Mouse (Mus musculus) CH12F3 (cell line): ENCODE measurements around the gene Mybpc3.
"Not testable (repeated sequence)": the region's sequence is repeated elsewhere in the genome, so short reads cannot be mapped to it uniquely, and the experiment has no call there.

ENCODE experiments used
- in situ Hi-C: fragments of 300-500 bp; cut with MboI; formaldehyde crosslinking; loops from 2 replicates; pipeline ENCODE4 v1.14.3; 2020; ENCODE audit warnings: low sequenced_read_pairs

Mybpc3 gene

DNA sequence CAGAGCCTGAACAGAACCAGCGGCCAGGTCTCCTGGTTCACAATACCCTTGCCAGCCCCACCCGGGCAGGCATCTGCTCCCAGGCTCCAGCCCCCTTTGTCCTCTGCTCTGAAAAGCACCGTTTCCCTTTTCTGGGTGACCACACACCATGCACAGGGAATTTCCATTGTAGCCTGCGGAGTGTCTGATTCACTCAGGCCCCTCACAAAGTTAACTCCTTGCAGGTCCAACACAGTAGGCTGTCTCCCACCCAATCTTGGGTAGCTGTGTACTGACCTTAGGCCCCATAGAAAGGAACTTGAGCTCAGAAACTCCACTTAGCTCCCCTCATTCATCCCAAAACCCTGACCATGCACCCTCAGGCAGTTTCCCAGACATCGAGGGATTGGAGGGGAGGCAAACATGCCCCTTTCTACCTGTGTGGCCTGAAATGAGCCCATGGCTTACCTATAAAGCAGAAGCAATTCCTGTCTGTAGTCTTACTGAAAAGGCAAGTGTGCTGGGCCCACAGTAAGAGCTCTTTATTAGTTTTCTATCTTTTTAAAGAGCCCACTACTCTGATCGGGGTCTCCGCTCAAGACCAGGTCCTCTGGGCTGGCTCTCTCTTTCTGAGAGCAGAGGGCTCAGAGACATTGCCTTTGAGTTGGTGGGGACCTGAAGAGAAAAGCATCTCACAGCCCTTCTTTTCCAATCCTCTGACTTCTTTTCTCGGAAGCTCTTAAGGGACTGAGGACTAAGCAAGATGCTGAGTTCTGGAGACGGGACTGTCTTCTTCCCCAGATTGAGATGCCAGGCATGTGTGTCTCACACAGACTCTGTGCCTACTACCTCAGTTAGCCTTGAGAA, 31.3 kb upstream of the Mybpc3 start:
- in situ Hi-C loops = no loop called here

GRCm38 (mm10) chr2:91087453-91087852, 30.5 kb upstream of the Mybpc3 start:
- in situ Hi-C loops = no loop called here

GRCm38 (mm10) chr2:91088987-91089386, 29.0 kb upstream of the Mybpc3 start:
- in situ Hi-C loops = no loop called here

DNA sequence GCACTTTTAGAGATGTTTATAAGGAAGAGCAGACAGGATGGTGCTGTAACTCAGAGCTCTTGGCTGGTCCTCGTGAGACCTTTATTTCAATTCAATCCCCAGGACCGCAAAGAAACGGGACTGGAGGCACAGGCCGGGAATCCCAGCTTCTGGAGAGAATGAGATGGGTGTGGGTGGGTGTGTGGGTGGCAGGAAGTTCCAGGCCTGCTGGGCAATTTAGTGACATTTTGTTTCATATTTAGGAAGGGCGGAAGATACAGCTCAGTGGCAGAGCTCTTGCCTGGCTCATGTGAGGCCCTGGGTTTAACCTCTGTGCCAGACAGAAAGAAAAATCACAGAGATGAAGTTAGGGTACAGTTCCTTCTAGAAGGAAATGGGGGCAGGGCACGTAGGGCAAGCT, 27.7 kb upstream of the Mybpc3 start:
- in situ Hi-C loops = no loop called here

- in situ Hi-C loops = no loop called here
These were observed 27.1 kb upstream of the Mybpc3 start for GRCm38 (mm10) chr2:91090827-91091226.

DNA sequence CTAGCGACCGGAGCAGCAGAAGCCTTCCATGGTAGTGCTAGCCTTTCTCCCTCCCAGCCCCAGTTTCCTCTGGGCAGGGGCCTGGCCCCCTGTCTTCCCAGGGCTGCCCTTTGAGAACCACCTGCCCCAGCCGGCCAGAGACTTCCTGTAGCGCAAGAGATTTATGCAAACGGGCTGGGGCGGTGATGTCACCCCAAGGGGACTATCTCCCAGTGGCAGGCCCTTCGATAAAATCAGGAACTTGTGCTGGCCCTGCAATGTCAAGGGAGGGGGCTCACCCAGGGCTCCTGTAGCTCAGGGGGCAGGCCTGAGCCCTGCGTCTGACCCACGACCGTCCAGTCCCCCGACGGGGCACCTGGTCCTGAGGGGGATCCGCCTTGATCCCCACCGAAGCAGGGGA, 21.4 kb upstream of the Mybpc3 start:
- in situ Hi-C loops = no loop called here

GRCm38 (mm10) chr2:91097015-91097414, 20.9 kb upstream of the Mybpc3 start:
- in situ Hi-C loops = no loop called here

GRCm38 (mm10) chr2:91098156-91098555, 19.8 kb upstream of the Mybpc3 start:
- in situ Hi-C loops = no loop called here

- in situ Hi-C loops = no loop called here
These were observed 16.7 kb upstream of the Mybpc3 start for GRCm38 (mm10) chr2:91101124-91101740.

DNA sequence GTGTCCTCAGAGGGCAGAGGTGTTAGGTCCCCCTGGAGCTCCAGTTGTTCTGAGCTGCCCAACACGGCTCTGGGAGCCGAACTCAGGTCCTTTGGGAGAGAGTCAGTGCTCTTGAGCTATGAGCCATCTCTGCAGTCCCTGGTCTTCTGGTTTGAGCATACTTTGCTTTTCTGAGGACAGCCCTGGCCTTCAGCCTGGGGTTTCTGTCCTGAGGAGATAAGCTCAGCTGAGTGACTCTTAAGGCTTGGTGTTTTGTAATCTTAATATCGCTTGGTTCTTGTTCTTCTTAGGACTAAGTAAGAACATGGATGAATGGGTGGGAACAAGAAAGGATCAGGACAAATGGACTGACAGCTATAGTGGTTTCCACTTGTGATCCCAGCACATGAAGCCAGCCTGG, 9.8 kb upstream of the Mybpc3 start:
- in situ Hi-C loops = no loop called here

DNA sequence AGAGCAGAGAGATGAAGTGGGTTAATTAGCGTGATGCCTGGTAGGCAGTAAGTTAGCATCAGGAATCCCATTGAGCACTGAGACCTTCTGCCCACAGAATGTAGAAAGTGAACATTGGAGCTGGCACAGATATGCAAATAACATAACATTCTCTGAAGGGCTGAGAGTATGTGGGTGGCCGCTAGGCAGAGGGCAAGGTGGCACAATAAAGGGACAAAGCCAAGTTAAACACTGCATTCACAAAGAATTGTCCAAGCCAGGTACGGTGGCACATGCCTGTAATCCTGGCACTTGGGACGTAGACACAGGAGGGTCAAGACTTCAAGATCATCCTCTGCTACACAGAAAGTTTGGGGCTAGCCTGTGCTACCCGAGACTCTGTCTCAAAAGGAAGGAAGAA, 8.7 kb upstream of the Mybpc3 start:
- in situ Hi-C loops = no loop called here

DNA sequence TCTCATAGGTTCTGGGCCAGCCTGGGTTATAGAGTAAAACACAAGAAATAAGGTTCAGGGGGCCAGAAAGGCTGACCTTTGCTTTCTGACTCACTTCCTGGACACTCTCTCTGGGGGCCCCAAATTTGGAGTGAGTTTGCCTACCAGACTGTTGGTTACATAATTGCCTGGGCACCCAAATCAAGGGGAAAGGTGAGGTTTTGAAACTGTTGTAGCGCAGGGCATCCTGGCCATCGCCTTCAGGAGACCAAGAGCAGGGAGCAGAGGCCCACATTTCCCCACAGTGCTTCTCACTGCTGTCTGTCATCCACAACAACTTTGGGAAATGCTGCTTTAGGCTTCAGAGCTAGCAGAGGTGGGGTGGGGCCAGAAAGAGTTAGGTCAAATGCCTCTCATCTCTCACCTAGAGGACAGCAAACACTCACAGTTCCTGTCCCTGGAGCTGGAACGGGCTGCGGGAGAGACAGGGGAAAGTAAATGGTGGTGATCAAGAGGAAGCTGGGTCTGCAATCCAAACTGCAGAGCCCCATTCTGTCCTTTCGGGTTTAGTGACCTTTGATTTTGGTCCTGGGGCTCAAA, 8.0 kb upstream of the Mybpc3 start:
- in situ Hi-C loops = no loop called here

GRCm38 (mm10) chr2:91110429-91110828, 7.5 kb upstream of the Mybpc3 start:
- in situ Hi-C loops = no loop called here

- in situ Hi-C loops = not testable (repeated sequence)
These were observed 6.1 kb upstream of the Mybpc3 start for GRCm38 (mm10) chr2:91111832-91112231.

- in situ Hi-C loops = no loop called here
These were observed 5.5 kb upstream of the Mybpc3 start for GRCm38 (mm10) chr2:91112491-91112890.

DNA sequence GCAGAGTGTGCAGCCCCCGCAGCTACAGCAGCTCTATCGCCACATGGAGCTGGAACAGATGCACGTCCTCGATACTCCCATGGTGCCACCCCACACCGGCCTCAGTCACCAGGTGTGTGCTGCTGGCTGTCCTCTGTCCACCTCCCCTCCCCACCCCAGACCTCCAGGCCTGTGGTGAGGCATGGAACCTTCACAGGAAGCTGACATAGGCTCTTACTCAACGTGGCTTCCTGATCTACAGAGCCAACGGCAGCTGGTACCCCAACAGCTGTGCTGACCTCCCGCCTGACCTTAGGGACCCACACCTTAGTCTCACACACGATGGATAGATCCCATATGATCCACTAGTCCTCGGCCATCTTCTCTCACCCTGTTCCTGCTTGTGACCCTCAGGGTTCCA, 4.6 kb upstream of the Mybpc3 start:
- in situ Hi-C loops = no loop called here

- in situ Hi-C loops = no loop called here
These were observed 4.1 kb upstream of the Mybpc3 start for GRCm38 (mm10) chr2:91113852-91114251.

DNA sequence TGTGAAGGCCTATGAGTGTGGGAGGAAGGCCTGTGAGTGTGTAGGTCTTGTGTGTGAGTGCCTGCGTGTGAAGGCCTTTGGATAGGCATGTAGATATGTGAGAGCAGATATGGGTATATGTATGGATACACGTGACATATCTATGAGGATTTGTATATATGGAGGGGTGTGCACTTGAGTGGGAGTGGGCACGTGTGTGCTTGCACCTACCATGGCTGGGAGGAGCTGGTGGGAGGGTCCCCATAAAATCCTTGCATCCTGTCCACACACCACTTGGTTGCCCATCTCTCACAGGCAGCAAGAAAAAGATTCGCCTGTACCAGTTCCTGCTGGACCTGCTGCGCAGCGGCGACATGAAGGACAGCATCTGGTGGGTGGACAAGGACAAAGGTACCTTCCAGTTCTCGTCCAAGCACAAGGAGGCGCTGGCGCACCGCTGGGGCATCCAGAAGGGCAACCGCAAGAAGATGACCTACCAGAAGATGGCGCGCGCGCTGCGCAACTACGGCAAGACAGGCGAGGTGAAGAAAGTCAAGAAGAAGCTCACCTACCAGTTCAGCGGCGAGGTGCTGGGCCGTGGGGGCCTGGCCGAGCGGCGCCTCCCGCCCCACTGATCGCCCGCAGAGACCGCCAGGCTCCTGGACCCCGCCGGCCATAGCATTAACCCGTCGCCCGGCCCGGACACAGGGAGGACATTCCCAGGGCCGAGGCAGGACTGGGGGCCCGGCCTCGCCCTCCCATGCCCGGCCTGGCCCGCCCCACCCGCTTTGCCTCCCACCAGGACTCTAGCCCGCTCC, 3.0 kb upstream of the Mybpc3 start:
- in situ Hi-C loops = no loop called here

- in situ Hi-C loops = no loop called here
These were observed 2.4 kb upstream of the Mybpc3 start for GRCm38 (mm10) chr2:91115578-91115970.

DNA sequence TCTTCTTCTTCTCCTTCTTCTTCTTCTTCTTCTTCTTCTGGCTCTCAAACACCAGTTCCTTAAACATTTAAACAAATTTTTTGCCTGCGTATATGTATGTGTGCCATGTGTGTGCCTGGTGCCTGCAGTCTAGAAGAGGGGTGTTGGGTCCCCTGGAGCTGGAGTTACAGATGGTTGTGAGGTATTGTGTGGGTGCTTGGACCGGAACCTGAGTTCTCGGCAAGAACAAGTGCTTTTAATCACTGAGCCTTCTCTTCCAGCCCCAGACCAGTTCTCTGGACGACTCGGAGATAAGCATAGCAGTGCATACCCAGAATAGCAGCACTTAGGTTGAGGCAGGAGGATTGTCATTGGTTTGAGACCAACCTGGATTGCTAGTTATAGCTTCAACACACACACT, 1.1 kb upstream of the Mybpc3 start:
- in situ Hi-C loops = no loop called here

GRCm38 (mm10) chr2:91118647-91119046, 703 bp downstream of the Mybpc3 start:
- in situ Hi-C loops = no loop called here
